Mouse (Mus musculus) embryonic facial prominence, embryonic 12.5 days (tissue): ENCODE measurements around the gene Cdh22. TPM values are rescaled to one million over a fixed set of nuclear protein-coding genes. Genes with fewer than 3 reads are reported as not detected.

ENCODE experiments used
- ATAC-seq: fragments of 200-750 bp; cut with Nextera tagmentation; 2 replicates; pipeline ENCODE4 v1.8.0; 2017; ENCODE audit not compliant: insufficient number of reproducible peaks, insufficient read depth, low FRiP score, low TSS enrichment
- H3K27ac ChIP-seq: fragments of 300-500 bp; sonication (generic); 2 replicates; pipeline ENCODE4 v1.5.1; 2016; ENCODE audit warnings: mild to moderate bottlenecking
- H3K27me3 ChIP-seq: fragments of 300-500 bp; sonication (generic); 2 replicates; pipeline ENCODE4 v1.6.1; 2016; ENCODE audit warnings: mild to moderate bottlenecking, moderate library complexity
- H3K36me3 ChIP-seq: fragments of 300-500 bp; sonication (generic); 2 replicates; pipeline ENCODE4 v1.6.1; 2016; ENCODE audit warnings: mild to moderate bottlenecking
- H3K4me1 ChIP-seq: fragments of 300-500 bp; sonication (generic); 2 replicates; pipeline ENCODE4 v1.6.1; 2016
- H3K4me2 ChIP-seq: fragments of 300-500 bp; sonication (generic); replicated peaks from 2 replicates; pipeline ENCODE4 v1.6.1; 2016; ENCODE audit warnings: mild to moderate bottlenecking, moderate library complexity
- H3K4me3 ChIP-seq: fragments of 300-500 bp; sonication (generic); 2 replicates; pipeline ENCODE4 v1.5.1; 2016; ENCODE audit warnings: mild to moderate bottlenecking
- H3K9ac ChIP-seq: fragments of 300-500 bp; sonication (generic); 2 replicates; pipeline ENCODE4 v1.6.1; 2016; ENCODE audit warnings: mild to moderate bottlenecking, moderate library complexity
- H3K9me3 ChIP-seq: fragments of 300-500 bp; sonication (generic); 2 replicates; pipeline ENCODE4 v1.6.1; 2016; ENCODE audit warnings: mild to moderate bottlenecking, moderate library complexity
- WGBS: fragments of 180-500 bp; shearing (Covaris S2); methylation state at CpG from one replicate; pipeline ENCODE4 v1.1.7; 2016; 5-methylcytosine and 5-hydroxymethylcytosine counted together
- polyA plus RNA-seq: library from polyadenylated mRNA; unstranded; fragments of >200 nt; fragmentation: Nextera tagmentation; extraction: Ambion mirVana; gene quantifications from 2 replicates; pipeline ENCODE4 v1.2.1, GENCODE M21; 2016

Gene Cdh22
- polyA plus RNA-seq, 1 experiment from 2014 or later = 1.9 TPM

- Histone ChIP-seq H3K36me3 (no peaks in the 10 kb centered on the region), H3K27me3 (peaks cover 78% of the 10 kb centered on the region), H3K9ac (no peak overlapping the region), H3K9me3 (no peaks in the 10 kb centered on the region), H3K27ac (no peak overlapping the region), H3K4me2 (no peak overlapping the region), H3K4me3 (no peak overlapping the region), H3K4me1 (0 out of 2 replicates have a peak, but pooled peaks cover 8% of the 10 kb centered on the region)
- no peak for ATAC-seq
- WGBS = 12% methylated on average over 11 of the region's 11 CpGs
Observed at GRCm38 (mm10) chr2:165246349-165246748, 11.7 kb upstream of the Cdh22 start.

- H3K36me3 ChIP-seq = no peaks in the 10 kb centered on the region
- no peaks in the 10 kb centered on the region for H3K9me3 ChIP-seq
- no peak for ATAC-seq
- H3K27me3 ChIP-seq = peaks cover 97% of the 10 kb centered on the region
- no peak overlapping the region for H3K4me2 ChIP-seq
- no peak overlapping the region for H3K4me3 ChIP-seq
- no peak overlapping the region for H3K27ac ChIP-seq
- WGBS = 4% methylated on average over 11 of the region's 11 CpGs
- 0 out of 2 replicates have a peak, but pooled peaks cover 6% of the 10 kb centered on the region for H3K4me1 ChIP-seq
- no peak overlapping the region; the same call in 1 of the 2 replicates for H3K9ac ChIP-seq
Observed at GRCm38 (mm10) chr2:165243122-165243720, 8.6 kb upstream of the Cdh22 start.

GRCm38 (mm10) chr2:165242575-165242974 lies 7.9 kb upstream of the Cdh22 start:
- Histone ChIP-seq H3K4me1 (0 out of 2 replicates have a peak, but pooled peaks cover 6% of the 10 kb centered on the region), H3K27me3 (peaks cover 99% of the 10 kb centered on the region), H3K36me3 (no peaks in the 10 kb centered on the region), H3K9me3 (no peaks in the 10 kb centered on the region), H3K4me3 (no peak overlapping the region), H3K9ac (no peak overlapping the region; the same call in 1 of the 2 replicates), H3K4me2 (no peak overlapping the region), H3K27ac (no peak overlapping the region)
- WGBS = 2% methylated on average over 13 of the region's 13 CpGs
- no peak for ATAC-seq

GRCm38 (mm10) chr2:165241786-165242185 lies 7.1 kb upstream of the Cdh22 start:
- Histone ChIP-seq H3K9ac (no peak overlapping the region), H3K27ac (no peak overlapping the region), H3K4me2 (no peak overlapping the region), H3K4me3 (no peak overlapping the region), H3K27me3 (peaks cover 98% of the 10 kb centered on the region), H3K36me3 (no peaks in the 10 kb centered on the region), H3K4me1 (0 out of 2 replicates have a peak, but pooled peaks cover 6% of the 10 kb centered on the region), H3K9me3 (no peaks in the 10 kb centered on the region)
- ATAC-seq = no peak
- WGBS = 57% methylated on average over 7 of the region's 7 CpGs

- Histone ChIP-seq H3K4me3 (no peak overlapping the region), H3K27ac (no peak overlapping the region), H3K9ac (no peak overlapping the region), H3K27me3 (peaks cover 98% of the 10 kb centered on the region), H3K36me3 (no peaks in the 10 kb centered on the region), H3K4me1 (0 out of 2 replicates have a peak, but pooled peaks cover 6% of the 10 kb centered on the region), H3K4me2 (no peak overlapping the region), H3K9me3 (no peaks in the 10 kb centered on the region)
- WGBS = 33% methylated on average over 8 of the region's 8 CpGs
- ATAC-seq = no peak
Observed at GRCm38 (mm10) chr2:165240371-165240770, 5.7 kb upstream of the Cdh22 start.

GRCm38 (mm10) chr2:165239533-165240144 lies 5.0 kb upstream of the Cdh22 start:
- Histone ChIP-seq H3K4me1 (peaks cover 13% of the 10 kb centered on the region; the same call in 1 of the 2 replicates), H3K9ac (no peak overlapping the region), H3K4me2 (no peak overlapping the region), H3K9me3 (no peaks in the 10 kb centered on the region), H3K4me3 (no peak overlapping the region), H3K27me3 (peaks cover 98% of the 10 kb centered on the region), H3K27ac (no peak overlapping the region), H3K36me3 (no peaks in the 10 kb centered on the region)
- 14% methylated on average over 15 of the region's 15 CpGs for WGBS
- no peak for ATAC-seq

GRCm38 (mm10) chr2:165238416-165239145 lies 3.9 kb upstream of the Cdh22 start:
- Histone ChIP-seq H3K9ac (no peak overlapping the region), H3K4me2 (no peak overlapping the region), H3K9me3 (no peaks in the 10 kb centered on the region), H3K4me3 (no peak overlapping the region), H3K36me3 (no peaks in the 10 kb centered on the region), H3K27me3 (peaks cover 98% of the 10 kb centered on the region), H3K4me1 (peaks cover 22% of the 10 kb centered on the region; the same call in 1 of the 2 replicates), H3K27ac (no peak overlapping the region)
- ATAC-seq = no peak
- 5% methylated on average over 12 of the region's 12 CpGs for WGBS

- ATAC-seq = peak; percentile 24
- WGBS = 0% methylated on average over 22 of the region's 41 CpGs
- peaks cover 21% of the 10 kb centered on the region; the same call in 1 of the 2 replicates for H3K4me1 ChIP-seq
- H3K4me2 ChIP-seq = peak overlapping the region; percentile 98
- H3K36me3 ChIP-seq = no peaks in the 10 kb centered on the region
- no peaks in the 10 kb centered on the region for H3K9me3 ChIP-seq
- peak overlapping the region; percentile 60 for H3K4me3 ChIP-seq
- H3K9ac ChIP-seq = peak overlapping the region; percentile 63
- peaks cover 98% of the 10 kb centered on the region for H3K27me3 ChIP-seq
- H3K27ac ChIP-seq = no peak overlapping the region
Observed at GRCm38 (mm10) chr2:165234291-165234612, 401 bp downstream of the Cdh22 start.

GRCm38 (mm10) chr2:165233491-165234290 lies 962 bp downstream of the Cdh22 start:
- no peak overlapping the region for H3K27ac ChIP-seq
- WGBS = under 1% methylated on average over 64 of the region's 82 CpGs
- peaks cover 98% of the 10 kb centered on the region for H3K27me3 ChIP-seq
- H3K9me3 ChIP-seq = no peaks in the 10 kb centered on the region
- peak overlapping the region; percentile 63 for H3K9ac ChIP-seq
- ATAC-seq = 0 out of 2 replicates have a peak, but pooled peaks have one; percentile 12
- peak overlapping the region; percentile 60 for H3K4me3 ChIP-seq
- peaks cover 21% of the 10 kb centered on the region; the same call in 1 of the 2 replicates for H3K4me1 ChIP-seq
- peak overlapping the region; percentile 98 for H3K4me2 ChIP-seq
- no peaks in the 10 kb centered on the region for H3K36me3 ChIP-seq

- H3K36me3 ChIP-seq = no peaks in the 10 kb centered on the region
- no peak for ATAC-seq
- H3K9me3 ChIP-seq = no peaks in the 10 kb centered on the region
- peaks cover 11% of the 10 kb centered on the region; the same call in 1 of the 2 replicates for H3K4me1 ChIP-seq
- H3K27me3 ChIP-seq = peaks cover 83% of the 10 kb centered on the region
- 88% methylated on average over 11 of the region's 11 CpGs for WGBS
- no peak overlapping the region for H3K4me3 ChIP-seq
- no peak overlapping the region for H3K9ac ChIP-seq
- no peak overlapping the region for H3K4me2 ChIP-seq
- no peak overlapping the region for H3K27ac ChIP-seq
Observed at GRCm38 (mm10) chr2:165229050-165229449, 5.6 kb downstream of the Cdh22 start.

- no peak for ATAC-seq
- 54% methylated on average over 4 of the region's 4 CpGs for WGBS
- Histone ChIP-seq H3K9me3 (no peaks in the 10 kb centered on the region), H3K36me3 (no peaks in the 10 kb centered on the region), H3K27me3 (peaks cover 72% of the 10 kb centered on the region), H3K9ac (no peak overlapping the region), H3K4me1 (peaks cover 7% of the 10 kb centered on the region; the same call in 1 of the 2 replicates), H3K4me2 (no peak overlapping the region), H3K27ac (no peak overlapping the region), H3K4me3 (no peak overlapping the region)
Observed at GRCm38 (mm10) chr2:165223837-165224236, 10.8 kb downstream of the Cdh22 start.
